Mouse (Mus musculus) ES-Bruce4 (cell line): ENCODE measurements around the gene Zp3.

Source experiments
- CTCF ChIP-seq: IDR thresholded peaks from one replicate; pipeline ENCODE4 v1.8.1; 2011; ENCODE audit warnings: low read depth, low read length
- EP300 ChIP-seq: IDR thresholded peaks from 2 replicates; pipeline ENCODE4 v1.6.1; 2011; ENCODE audit warnings: low read depth, low read length; ENCODE audit not compliant: insufficient read depth
- POLR2A ChIP-seq: IDR thresholded peaks from one replicate; pipeline ENCODE4 v1.8.1; 2011; ENCODE audit warnings: low read length; ENCODE audit not compliant: insufficient read depth

- no peak for TF ChIP-seq CTCF
- TF ChIP-seq POLR2A, result no peak
- TF ChIP-seq EP300, result no peak
Observed at GRCm38 (mm10) chr5:135958367-135958766, 21.5 kb upstream of the Zp3 start.
